Comparison of ENCODE assay signal across 9 mouse cellular contexts in genomic region chr5:118004619-118005018, GRCm38 (mm10). TPM values are rescaled to one million over a fixed set of nuclear protein-coding genes. Genes with fewer than 3 reads are reported as not detected.
DNase-seq lines count a peak whose midpoint lies in the region; ATAC-seq and TF ChIP-seq lines count a peak whose summit lies in the region.
"Had no signal": no experiment of that assay in that cellular context is flagged by ENCODE, and none has a peak within 500 bp of the region (broad histone marks: within the 10 kb centered on the region; RNA-seq: fewer than 3 reads in every experiment).

No protein-coding gene starts in this region.

- intact Hi-C loops in gastrocnemius, postnatal 14 days (cut with DNase I; ENCODE audit: low total_unique reads): loop anchor here (1.0 kb wide), 1 partner anchor 64 kb away; no protein-coding TSS in a partner anchor

- DNase-seq in adrenal gland, adult (ENCODE audit: inconsistent age in 2 of 2, low spot score in 1 of 2): peak; percentile 71 to 89
- DNase-seq in adrenal gland, adult 8-10 months: no peak
- peak; percentile 31 for DNase-seq in midbrain, embryonic 10.5 days (ENCODE audit: low spot score)
- DNase-seq in c-Kit-positive CD71-positive TER-119-positive erythroid progenitor cells, embryonic 14.5 days (ENCODE audit: low spot score): peak; percentile 26
- peak; percentile 59 for DNase-seq in gastrocnemius, postnatal 14 days
- peak; percentile 71 for DNase-seq in liver, postnatal 0 days

- H3K4me2 ChIP-seq in midbrain, embryonic 16.5 days (ENCODE audit: low read length): no peak overlapping the region
- H3K4me2 ChIP-seq in liver, postnatal 0 days (ENCODE audit: low read depth, low read length): no peak overlapping the region
- H3K4me2 ChIP-seq: hindbrain, embryonic 15.5 days had no signal

- H3K9me3 ChIP-seq in midbrain, embryonic 10.5 days (replicated peaks): no peaks in the 10 kb centered on the region
- no peaks in the 10 kb centered on the region for H3K9me3 ChIP-seq in midbrain, embryonic 16.5 days (replicated peaks; ENCODE audit: control insufficient read depth, low read length, poor library complexity, severe bottlenecking)
- no peaks in the 10 kb centered on the region for H3K9me3 ChIP-seq in liver, postnatal 0 days (ENCODE audit: low read length)
- H3K9me3 ChIP-seq: hindbrain, embryonic 15.5 days had no signal

- H3K4me3 ChIP-seq in midbrain, embryonic 10.5 days: no peak overlapping the region
- no peak overlapping the region for H3K4me3 ChIP-seq in midbrain, embryonic 16.5 days (ENCODE audit: low read depth, low read length)
- H3K4me3 ChIP-seq in liver, postnatal 0 days (ENCODE audit: low read depth, low read length): no peak overlapping the region
- H3K4me3 ChIP-seq in small intestine, adult 2 months (ENCODE audit: low read depth, low read length): no peak overlapping the region
- H3K4me3 ChIP-seq: hindbrain, embryonic 15.5 days had no signal

- no peak overlapping the region for H3K9ac ChIP-seq in midbrain, embryonic 16.5 days (ENCODE audit: low read depth, low read length)
- no peak overlapping the region for H3K9ac ChIP-seq in liver, postnatal 0 days (replicated peaks)
- H3K9ac ChIP-seq: hindbrain, embryonic 15.5 days had no signal

- TF ChIP-seq CTCF in liver, postnatal 0 days (IDR thresholded peaks at IDR 0.05; ENCODE audit: low read depth): peak; percentile 84
- peak; percentile 72; the same call in 1 of the 2 replicates for TF ChIP-seq CTCF in small intestine, adult 2 months (IDR thresholded peaks at IDR 0.05; ENCODE audit: extremely low read depth, insufficient read length, insufficient replicate concordance, low read depth, low read length)

- no peak overlapping the region for H3K27ac ChIP-seq in midbrain, embryonic 10.5 days (replicated peaks)
- H3K27ac ChIP-seq in midbrain, embryonic 16.5 days (ENCODE audit: low read length): no peak overlapping the region
- no peak overlapping the region for H3K27ac ChIP-seq in liver, postnatal 0 days (ENCODE audit: low read depth)
- H3K27ac ChIP-seq in small intestine, adult 2 months (ENCODE audit: insufficient read depth, low read depth, low read length): no peak overlapping the region
- H3K27ac ChIP-seq: hindbrain, embryonic 15.5 days had no signal

- 84% methylated on average over 8 of the region's 8 CpGs for WGBS in midbrain, embryonic 10.5 days
- WGBS in midbrain, embryonic 16.5 days: 80% methylated on average over 8 of the region's 8 CpGs
- 81% methylated on average over 8 of the region's 8 CpGs for WGBS in liver, postnatal 0 days (ENCODE audit: insufficient replicate concordance)
- WGBS in small intestine, adult 2 months: 83% methylated on average over 8 of the region's 8 CpGs

- TF ChIP-seq EP300 in liver, postnatal 0 days (IDR thresholded peaks at IDR 0.05; ENCODE audit: low read depth): no peak

- ATAC-seq in midbrain, embryonic 16.5 days: no peak
- ATAC-seq in liver, postnatal 0 days: no peak

- H3K4me1 ChIP-seq in midbrain, embryonic 10.5 days: peaks cover 5% of the 10 kb centered on the region; the same call in 1 of the 2 replicates
- H3K4me1 ChIP-seq in midbrain, embryonic 16.5 days (ENCODE audit: control insufficient read depth, insufficient read depth, low read length): no peaks in the 10 kb centered on the region
- no peaks in the 10 kb centered on the region for H3K4me1 ChIP-seq in liver, postnatal 0 days (ENCODE audit: insufficient read depth)
- H3K4me1 ChIP-seq in small intestine, adult 2 months (ENCODE audit: control insufficient read depth, insufficient read depth, insufficient read length, low read length): no peaks in the 10 kb centered on the region
- H3K4me1 ChIP-seq: hindbrain, embryonic 15.5 days had no signal

- TF ChIP-seq POLR2A in small intestine, adult 2 months (IDR thresholded peaks at IDR 0.05; ENCODE audit: low read depth, low read length): no peak

- peaks cover 100% of the 10 kb centered on the region for H3K36me3 ChIP-seq in midbrain, embryonic 10.5 days
- H3K36me3 ChIP-seq in midbrain, embryonic 16.5 days (ENCODE audit: control insufficient read depth, insufficient read depth, low read length): peaks cover 49% of the 10 kb centered on the region
- peaks cover 40% of the 10 kb centered on the region for H3K36me3 ChIP-seq in liver, postnatal 0 days (replicated peaks; ENCODE audit: insufficient read depth, low read length)
- peaks cover 7% of the 10 kb centered on the region for H3K36me3 ChIP-seq in small intestine, adult 2 months (ENCODE audit: control insufficient read depth, insufficient read depth, low read length)

- no peaks in the 10 kb centered on the region for H3K27me3 ChIP-seq in midbrain, embryonic 10.5 days (ENCODE audit: low read depth, poor library complexity, severe bottlenecking)
- H3K27me3 ChIP-seq in midbrain, embryonic 16.5 days (ENCODE audit: control insufficient read depth, insufficient read depth, low read depth, low read length): no peaks in the 10 kb centered on the region
- H3K27me3 ChIP-seq in liver, postnatal 0 days (ENCODE audit: insufficient read depth, low read length): no peaks in the 10 kb centered on the region
- no peaks in the 10 kb centered on the region for H3K27me3 ChIP-seq in small intestine, adult 2 months (ENCODE audit: control insufficient read depth, insufficient read depth, low read length)
- H3K27me3 ChIP-seq: hindbrain, embryonic 15.5 days had no signal

RNA-seq across cellular contexts. Expression of gene Tesc, which starts 22.9 kb away (rescaled TPM):
- total RNA-seq in adrenal gland, adult 8-10 months (2022): 100 to 1,000 TPM; 229 to 287 (median 252) TPM
- polyA plus RNA-seq in midbrain, embryonic 10.5 days (2016; fragmentation: Nextera tagmentation; extraction: Ambion mirVana): 0.82 and 0.90 TPM in 2 replicates
- polyA plus RNA-seq in midbrain, embryonic 16.5 days (2015; fragmentation: Nextera tagmentation; extraction: Ambion mirVana): 6.8 and 23.7 TPM in 2 replicates
- 1 to 10 TPM in 1 of 2 experiments, under 1 TPM in 1; 0.78 to 1.4 TPM for total RNA-seq in gastrocnemius, postnatal 14 days (2021)
- polyA plus RNA-seq in liver, postnatal 0 days (2015; fragmentation: Nextera tagmentation; extraction: Ambion mirVana): 4.5 and 4.6 TPM in 2 replicates
- polyA plus RNA-seq in small intestine, adult 2 months (2012; rRNA removed): 9.8 and 25.5 TPM in 2 replicates

RNA-seq across cellular contexts. Expression of gene Fbxo21, which starts 28.1 kb away (rescaled TPM):
- 100 to 1,000 TPM in 1 of 4 experiments, 10 to 100 TPM in 3; 63.9 to 114 (median 85.5) TPM for total RNA-seq in adrenal gland, adult 8-10 months (2022)
- 105 and 118 TPM in 2 replicates for polyA plus RNA-seq in midbrain, embryonic 10.5 days (2016; fragmentation: Nextera tagmentation; extraction: Ambion mirVana)
- polyA plus RNA-seq in midbrain, embryonic 16.5 days (2015; fragmentation: Nextera tagmentation; extraction: Ambion mirVana): 173 and 181 TPM in 2 replicates
- total RNA-seq in gastrocnemius, postnatal 14 days (2021): 10 to 100 TPM in 1 of 2 experiments, 1 to 10 TPM in 1; 9.5 to 13.4 TPM
- polyA plus RNA-seq in liver, postnatal 0 days (2015; fragmentation: Nextera tagmentation; extraction: Ambion mirVana): 29.9 and 33.0 TPM in 2 replicates
- polyA plus RNA-seq in small intestine, adult 2 months (2012; rRNA removed): 9.6 and 12.9 TPM in 2 replicates
